Mouse (Mus musculus): Measurements from ENCODE around the gene Thrsp. TPM values are rescaled to one million over a fixed set of nuclear protein-coding genes. Genes with fewer than 3 reads are reported as not detected.
"Not testable (repeated sequence)": the region's sequence is repeated elsewhere in the genome, so short reads cannot be mapped to it uniquely, and the experiment has no call there.

Thrsp gene
- total and polyA plus RNA-seq, 2 experiments from 2014 or later, result 6.3 to 6.4 TPM

- Histone ChIP-seq H3K9ac (replicated peaks; ENCODE audit: low read length) (no peak overlapping the region), H3K9me3 (ENCODE audit: low read length) (no peaks in the 10 kb centered on the region)
These were observed 29.6 kb upstream of the Thrsp start for GRCm38 (mm10) chr7:97447050-97447531.

GRCm38 (mm10) chr7:97446171-97446925, 28.8 kb upstream of the Thrsp start:
- Histone ChIP-seq H3K36me3 (ENCODE audit: insufficient read depth, low read length) (no peaks in the 10 kb centered on the region), H3K9ac (replicated peaks; ENCODE audit: low read length) (no peak overlapping the region), H3K27me3 (ENCODE audit: insufficient read depth, low read length) (no peaks in the 10 kb centered on the region), H3K9me3 (ENCODE audit: low read length) (no peaks in the 10 kb centered on the region), H3K27ac (peak overlapping the region; percentile 86), H3K4me1 (ENCODE audit: insufficient read depth, low read length) (no peaks in the 10 kb centered on the region), H3K4me2 (ENCODE audit: low read depth, low read length) (no peak overlapping the region), H3K4me3 (ENCODE audit: low read length) (no peak overlapping the region)
- WGBS, result 17% methylated on average over 6 of the region's 6 CpGs
- TF ChIP-seq CTCF (IDR thresholded peaks at IDR 0.05; ENCODE audit: low read depth), result peak; percentile 22; the same call in 1 of the 2 replicates
- ATAC-seq (peak; percentile 97), DNase-seq (ENCODE audit: low spot score) (peak; percentile 98)

More at GRCm38 (mm10) chr7:97447050-97447531, 29.6 kb upstream of the Thrsp start:
- H3K27ac ChIP-seq, result peak overlapping the region; percentile 86
- 28% methylated on average over 6 of the region's 6 CpGs for WGBS
- ATAC-seq (peak; percentile 81), DNase-seq (ENCODE audit: low spot score) (peak; percentile 64)
- no peak overlapping the region for H3K4me2 ChIP-seq (ENCODE audit: low read depth, low read length)
- no peaks in the 10 kb centered on the region for H3K4me1 ChIP-seq (ENCODE audit: insufficient read depth, low read length)
- H3K36me3 ChIP-seq (ENCODE audit: insufficient read depth, low read length), result no peaks in the 10 kb centered on the region
- no peaks in the 10 kb centered on the region for H3K27me3 ChIP-seq (ENCODE audit: insufficient read depth, low read length)
- peak; percentile 35 for TF ChIP-seq CTCF (IDR thresholded peaks at IDR 0.05; ENCODE audit: low read depth)
- H3K4me3 ChIP-seq (ENCODE audit: low read length), result no peak overlapping the region

- Histone ChIP-seq H3K4me2 (ENCODE audit: low read depth, low read length) (no peak overlapping the region), H3K9ac (replicated peaks; ENCODE audit: low read length) (no peak overlapping the region), H3K4me1 (ENCODE audit: insufficient read depth, low read length) (no peaks in the 10 kb centered on the region), H3K27me3 (ENCODE audit: insufficient read depth, low read length) (no peaks in the 10 kb centered on the region), H3K4me3 (ENCODE audit: low read length) (no peak overlapping the region), H3K9me3 (ENCODE audit: low read length) (no peaks in the 10 kb centered on the region), H3K36me3 (ENCODE audit: insufficient read depth, low read length) (no peaks in the 10 kb centered on the region), H3K27ac (no peak overlapping the region)
- TF ChIP-seq CTCF (IDR thresholded peaks at IDR 0.05; ENCODE audit: low read depth), result no peak
- no peak for DNase-seq (ENCODE audit: low spot score)
- no peak for ATAC-seq
These were observed 21.5 kb upstream of the Thrsp start for GRCm38 (mm10) chr7:97438986-97439385.

GRCm38 (mm10) chr7:97434517-97434916, 17.0 kb upstream of the Thrsp start:
- Histone ChIP-seq H3K4me2 (ENCODE audit: low read depth, low read length) (no peak overlapping the region), H3K9me3 (ENCODE audit: low read length) (no peaks in the 10 kb centered on the region), H3K36me3 (ENCODE audit: insufficient read depth, low read length) (no peaks in the 10 kb centered on the region), H3K27ac (no peak overlapping the region), H3K4me3 (ENCODE audit: low read length) (no peak overlapping the region), H3K9ac (replicated peaks; ENCODE audit: low read length) (no peak overlapping the region), H3K27me3 (ENCODE audit: insufficient read depth, low read length) (no peaks in the 10 kb centered on the region), H3K4me1 (ENCODE audit: insufficient read depth, low read length) (peaks cover 6% of the 10 kb centered on the region)
- TF ChIP-seq CTCF (IDR thresholded peaks at IDR 0.05; ENCODE audit: low read depth), result no peak
- WGBS, result 84% methylated on average over 10 of the region's 10 CpGs
- no peak for ATAC-seq
- DNase-seq (ENCODE audit: low spot score), result no peak

- not testable (repeated sequence) for H3K36me3 ChIP-seq (ENCODE audit: insufficient read depth, low read length); ATAC-seq; H3K9ac ChIP-seq (replicated peaks; ENCODE audit: low read length); H3K4me2 ChIP-seq (ENCODE audit: low read depth, low read length); DNase-seq (ENCODE audit: low spot score); H3K4me3 ChIP-seq (ENCODE audit: low read length); H3K9me3 ChIP-seq (ENCODE audit: low read length); H3K27me3 ChIP-seq (ENCODE audit: insufficient read depth, low read length); H3K4me1 ChIP-seq (ENCODE audit: insufficient read depth, low read length); H3K27ac ChIP-seq
- 56% methylated on average over 3 of the region's 3 CpGs for WGBS
These were observed 16.0 kb upstream of the Thrsp start for GRCm38 (mm10) chr7:97433517-97433916.

GRCm38 (mm10) chr7:97429705-97430104, 12.2 kb upstream of the Thrsp start:
- ATAC-seq (peak; percentile 70), DNase-seq (ENCODE audit: low spot score) (peak; percentile 88)
- Histone ChIP-seq H3K4me2 (ENCODE audit: low read depth, low read length) (0 out of 2 replicates have a peak overlapping the region, but pooled peaks have one; percentile 16), H3K9ac (replicated peaks; ENCODE audit: low read length) (no peak overlapping the region), H3K4me3 (ENCODE audit: low read length) (no peak overlapping the region), H3K27me3 (ENCODE audit: insufficient read depth, low read length) (no peaks in the 10 kb centered on the region), H3K4me1 (ENCODE audit: insufficient read depth, low read length) (peaks cover 6% of the 10 kb centered on the region), H3K27ac (peak overlapping the region; percentile 51), H3K36me3 (ENCODE audit: insufficient read depth, low read length) (no peaks in the 10 kb centered on the region), H3K9me3 (ENCODE audit: low read length) (no peaks in the 10 kb centered on the region)
- no peak for TF ChIP-seq CTCF (IDR thresholded peaks at IDR 0.05; ENCODE audit: low read depth)
- 2% methylated on average over 5 of the region's 5 CpGs for WGBS
